Mouse (Mus musculus) brain, adult 2 months (tissue): ENCODE results near the gene Pnma1.

ENCODE experiments used
- DNase-seq: peaks from one replicate; pipeline ENCODE4 v3.0.0; 2011; ENCODE audit warnings: low read depth, low spot score

Gene Pnma1

DNA sequence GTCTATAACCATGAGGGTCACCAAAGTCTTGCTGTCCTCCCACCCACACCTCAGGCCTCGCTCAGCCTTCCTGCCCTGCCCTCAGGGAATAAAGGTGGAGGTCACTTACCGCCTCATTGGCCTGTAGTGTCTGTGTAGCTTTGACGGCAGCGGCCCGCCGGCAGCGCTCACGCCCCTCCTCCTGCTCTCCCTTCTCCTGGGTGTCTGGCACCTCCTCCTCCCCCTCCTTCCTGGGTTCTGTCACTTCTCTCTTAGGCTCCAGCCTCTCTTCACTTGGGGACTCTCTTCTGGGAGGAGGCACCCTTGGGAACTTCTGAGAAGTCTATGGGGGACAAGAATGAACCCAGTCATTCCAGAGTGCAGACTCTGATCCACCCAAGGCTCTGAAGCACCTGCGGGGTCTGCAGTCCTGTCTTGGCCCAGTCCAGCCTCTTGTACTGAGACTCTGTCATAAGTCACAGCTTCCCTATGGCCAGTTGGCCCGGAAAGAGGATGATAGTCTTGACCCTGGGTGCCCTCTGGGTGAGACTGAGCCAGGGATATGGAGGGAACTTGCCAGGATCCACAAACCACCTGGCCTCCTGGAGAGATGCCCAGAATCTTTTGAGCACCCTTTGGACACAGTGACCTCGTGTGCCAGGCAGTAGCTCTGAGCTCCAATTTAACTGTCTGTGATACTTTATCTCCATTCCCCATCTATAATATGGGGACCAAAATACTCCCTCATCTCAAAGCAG is 6.7 kb upstream of the Pnma1 start:
- peak; percentile 97 for DNase-seq

DNA sequence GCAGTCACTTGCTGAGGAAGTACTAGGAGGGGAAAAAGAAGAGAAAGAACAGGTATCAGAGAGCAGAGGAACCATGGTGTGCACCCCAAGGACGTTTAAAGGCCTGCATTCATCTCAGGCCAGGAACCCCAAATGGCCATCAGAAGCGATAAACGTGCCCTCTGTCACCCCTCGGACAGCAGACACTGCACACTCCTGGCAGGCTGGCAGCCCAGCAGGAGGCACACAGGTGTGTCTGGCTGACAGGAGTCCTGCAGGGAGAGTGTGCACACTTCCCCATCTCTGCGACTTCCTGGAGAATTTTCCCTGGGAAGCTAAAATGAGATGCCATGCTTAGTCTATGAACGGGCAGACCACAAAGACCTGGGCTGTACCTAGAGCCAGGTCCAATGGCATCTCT is 5.1 kb upstream of the Pnma1 start:
- DNase-seq, result no peak

DNA sequence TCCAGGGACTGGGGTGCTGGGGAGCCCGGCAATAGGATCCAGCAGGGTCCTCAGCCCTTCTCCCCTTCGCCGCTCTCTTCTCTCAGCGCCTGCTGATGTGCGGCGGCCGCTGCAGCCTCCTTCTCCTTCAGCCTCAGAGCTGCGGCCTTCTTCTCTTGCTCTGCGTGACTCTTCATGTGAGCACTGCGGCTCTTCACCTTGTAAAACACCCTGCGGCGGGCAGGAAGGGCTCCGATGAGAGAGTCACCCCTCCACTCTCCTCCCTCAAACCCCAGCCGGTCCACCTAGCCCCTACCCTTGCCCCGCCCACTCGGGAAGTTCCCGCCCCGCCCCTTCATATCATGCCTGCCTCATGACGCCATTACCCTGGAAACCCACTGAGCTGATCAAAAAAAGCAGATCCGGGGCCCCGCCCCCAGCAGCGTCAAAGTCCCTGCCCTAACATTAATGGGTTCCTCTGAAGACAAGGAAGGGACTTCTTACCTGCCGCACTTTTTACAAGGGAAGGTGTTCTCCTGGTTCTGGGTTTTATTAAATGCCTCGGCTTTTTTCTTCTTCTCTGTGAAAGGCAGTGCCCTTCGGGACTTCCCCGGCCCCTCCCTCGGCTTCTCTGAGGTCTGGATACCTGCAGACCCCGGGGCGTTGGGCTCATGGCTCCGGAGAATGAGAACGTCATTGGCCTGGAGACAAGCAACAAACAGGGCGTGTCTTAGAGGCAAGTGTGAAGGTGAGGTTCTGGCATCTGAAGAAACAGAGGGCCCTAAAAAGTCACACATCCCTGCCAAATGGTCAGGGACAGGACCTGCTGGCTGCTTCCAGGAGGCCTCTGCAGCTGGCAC is 4.3 kb upstream of the Pnma1 start:
- no peak for DNase-seq

DNA sequence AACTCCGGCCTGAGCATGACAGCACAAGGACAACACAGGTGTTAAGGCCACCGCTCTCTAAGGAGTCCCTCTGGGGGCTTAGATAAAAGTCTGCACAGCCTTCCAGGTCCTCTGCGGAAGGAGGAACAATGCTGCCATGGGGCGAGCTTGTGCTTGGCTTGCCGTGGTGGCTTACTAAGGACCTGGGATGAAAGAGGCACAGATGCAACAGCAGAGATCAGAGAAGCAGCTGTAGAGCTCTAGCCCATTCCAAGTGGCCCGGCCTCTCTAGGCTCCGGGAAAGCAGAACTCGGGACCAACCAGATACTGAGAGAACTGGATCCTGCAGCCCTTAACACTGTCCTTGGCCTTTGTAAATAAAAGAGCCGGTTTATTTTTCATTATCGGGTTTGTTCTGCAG is 3.6 kb upstream of the Pnma1 start:
- DNase-seq, result no peak

DNA sequence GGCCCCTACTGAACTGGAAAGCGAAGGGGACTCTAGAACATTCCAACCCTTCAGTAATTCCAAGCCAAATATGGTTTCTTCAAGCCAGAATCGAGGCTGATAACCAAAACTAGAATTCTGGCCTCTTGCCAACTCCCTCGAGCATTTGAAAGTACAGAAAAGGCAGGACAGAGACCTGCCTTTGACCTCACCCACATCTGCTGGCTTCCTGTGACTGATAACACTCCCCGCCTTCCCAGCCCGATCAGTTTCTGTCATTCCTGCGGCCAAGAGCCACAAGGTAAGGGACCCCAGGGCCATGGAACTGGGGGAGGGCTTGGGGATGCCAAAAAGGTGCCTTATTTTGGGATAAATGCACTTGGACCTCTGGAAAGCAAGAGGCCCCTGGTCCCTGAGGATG is 2.7 kb upstream of the Pnma1 start:
- no peak for DNase-seq

DNA sequence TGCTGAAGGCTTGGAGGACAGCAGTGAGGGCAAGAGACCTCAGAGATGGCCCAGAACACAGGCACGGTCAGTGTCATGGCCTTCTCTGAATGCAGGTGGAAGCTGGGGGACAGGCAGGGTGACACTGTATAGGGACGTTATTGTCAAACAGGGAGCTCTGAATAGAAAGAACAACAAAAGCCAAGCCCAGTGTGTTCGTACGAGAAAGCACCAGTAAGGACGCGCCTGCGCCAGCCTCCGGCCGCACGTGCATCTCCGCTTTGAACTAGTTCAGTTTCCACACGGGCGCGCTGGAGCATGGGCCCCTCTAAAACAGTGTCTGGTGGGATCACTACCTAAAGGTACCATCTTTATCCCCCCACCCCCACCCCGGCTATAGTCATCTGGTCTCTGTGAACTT is 1.7 kb upstream of the Pnma1 start:
- DNase-seq, result peak; percentile 31

DNA sequence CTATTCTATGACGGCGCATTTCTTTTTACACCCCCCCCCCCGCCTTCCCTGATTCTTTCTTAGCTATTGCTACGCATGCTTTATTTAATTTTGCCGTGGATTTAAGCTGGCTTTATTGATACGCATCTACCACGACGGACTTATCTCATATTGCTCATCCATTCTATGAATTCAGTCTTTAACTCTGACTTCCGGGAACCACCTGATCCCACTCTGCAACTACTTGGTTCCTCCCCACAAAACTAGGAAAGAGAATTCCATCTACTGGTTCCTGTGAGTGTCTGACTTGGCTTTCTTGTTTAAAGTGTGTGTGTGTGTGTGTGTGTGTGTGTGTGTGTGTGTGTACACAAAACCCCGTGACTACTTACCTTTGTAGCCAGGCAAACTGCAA is 328 bp upstream of the Pnma1 start:
- DNase-seq, result no peak

DNA sequence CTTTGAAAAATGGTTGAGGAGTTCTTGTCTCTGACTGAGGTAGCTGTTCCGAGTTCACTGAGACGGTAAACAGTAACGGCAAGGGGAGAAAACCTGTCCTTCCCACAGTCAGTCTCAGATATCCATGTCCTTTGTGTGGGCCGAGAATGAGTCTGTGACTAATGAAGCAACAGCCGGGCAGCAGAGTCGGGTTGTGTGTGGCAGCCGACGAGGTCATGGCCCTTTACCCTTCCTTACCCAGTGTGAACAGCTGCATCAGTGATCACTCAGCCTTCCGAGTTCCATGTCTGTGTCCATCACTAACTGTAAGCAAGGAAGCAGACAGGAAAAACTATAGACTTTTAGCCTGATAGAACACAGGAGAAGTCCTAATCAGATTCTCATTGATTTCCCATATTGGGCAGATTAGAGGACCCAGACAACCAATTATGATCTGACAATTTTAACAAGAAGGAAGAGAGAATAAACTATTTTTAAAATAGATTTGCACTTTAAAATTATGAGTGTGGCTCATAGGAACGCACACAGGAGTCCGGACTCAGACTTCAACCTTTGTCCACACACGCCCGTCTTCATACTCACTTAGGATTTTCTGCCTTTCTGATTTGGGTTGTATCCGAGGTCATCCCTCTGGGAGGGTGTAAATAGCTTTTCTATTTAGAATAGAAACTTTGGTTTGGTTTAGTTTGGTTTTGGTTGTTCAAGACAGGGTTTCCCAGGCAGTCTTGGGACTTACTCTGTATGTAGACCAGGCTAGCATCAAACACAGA is 5.8 kb downstream of the Pnma1 start:
- no peak for DNase-seq

DNA sequence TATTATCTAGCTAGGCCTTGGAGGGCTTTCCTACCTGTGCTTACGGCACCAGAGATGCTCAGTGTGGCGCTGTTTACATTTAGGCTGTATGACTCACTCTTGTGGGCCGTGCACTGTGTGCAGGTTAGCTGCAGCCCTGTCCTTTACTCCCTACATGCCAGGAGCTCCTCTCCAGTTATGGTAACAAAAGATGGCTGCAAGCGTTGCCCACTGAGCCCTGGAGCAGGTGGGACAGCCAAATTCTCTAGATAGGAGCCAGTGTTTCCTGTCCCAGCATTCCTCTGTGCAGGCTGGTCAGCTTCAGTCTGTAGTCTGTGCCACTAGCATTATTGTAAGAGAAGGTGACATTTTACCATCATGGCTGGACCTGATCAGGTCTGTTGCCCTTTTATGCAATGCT is 7.0 kb downstream of the Pnma1 start:
- no peak for DNase-seq

DNA sequence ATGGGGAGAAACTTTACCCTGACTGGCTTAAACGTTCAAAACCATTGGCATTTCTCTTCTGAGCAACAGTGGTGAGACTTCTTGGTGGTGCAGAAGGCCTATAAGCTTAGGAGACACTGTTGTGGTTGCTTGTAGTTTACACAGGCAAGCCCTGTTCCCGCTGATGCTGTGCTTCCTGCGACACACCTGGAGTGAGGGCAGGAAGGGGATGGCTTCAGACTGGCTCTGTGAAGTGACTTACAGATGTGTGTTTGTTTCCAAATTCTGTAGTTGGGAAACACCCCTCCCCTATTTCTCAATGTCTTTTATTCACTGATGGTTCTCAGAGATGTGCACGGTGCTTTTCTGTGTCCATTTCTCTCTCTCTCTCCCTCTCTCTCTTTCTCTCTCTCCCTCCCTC is 8.2 kb downstream of the Pnma1 start:
- DNase-seq, result no peak

DNA sequence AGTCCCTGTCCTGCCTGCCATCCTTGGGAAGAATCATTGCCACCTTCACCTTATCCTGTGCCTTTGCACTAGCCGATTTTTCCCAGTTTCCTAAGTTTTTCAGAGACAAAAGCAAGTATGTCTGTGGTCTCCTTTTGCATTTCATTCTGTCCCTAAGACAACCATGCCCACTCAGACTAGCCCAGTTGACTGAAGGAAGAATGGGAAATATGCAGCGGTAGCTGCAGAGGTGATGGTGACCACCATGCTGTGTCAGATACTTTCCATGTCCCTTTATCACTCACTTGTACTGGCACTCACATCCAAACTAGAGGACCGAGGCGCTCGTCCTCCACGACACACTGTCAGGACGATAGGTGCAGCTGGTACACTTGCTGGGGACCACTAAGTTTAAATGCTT is 11.2 kb downstream of the Pnma1 start:
- no peak for DNase-seq

DNA sequence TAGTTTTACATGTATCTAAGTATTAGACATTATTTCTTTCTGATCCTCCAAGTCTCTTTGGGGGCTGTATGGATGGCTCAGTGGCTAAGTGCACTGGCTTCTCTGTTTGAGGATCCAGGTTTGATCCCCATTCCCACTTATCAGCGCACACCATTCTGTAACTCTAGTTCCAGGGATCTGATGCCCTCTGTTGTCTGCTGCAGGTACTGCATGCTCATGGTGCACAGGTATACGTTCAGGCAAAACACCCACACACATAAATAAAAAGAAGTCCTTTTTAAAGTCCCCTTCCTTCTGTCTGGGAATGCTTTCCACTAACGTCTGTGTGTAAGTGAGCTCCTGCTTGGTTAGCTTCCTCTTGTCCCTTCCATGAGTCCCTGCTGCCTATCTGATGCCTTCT is 16.0 kb downstream of the Pnma1 start:
- DNase-seq, result no peak

DNA sequence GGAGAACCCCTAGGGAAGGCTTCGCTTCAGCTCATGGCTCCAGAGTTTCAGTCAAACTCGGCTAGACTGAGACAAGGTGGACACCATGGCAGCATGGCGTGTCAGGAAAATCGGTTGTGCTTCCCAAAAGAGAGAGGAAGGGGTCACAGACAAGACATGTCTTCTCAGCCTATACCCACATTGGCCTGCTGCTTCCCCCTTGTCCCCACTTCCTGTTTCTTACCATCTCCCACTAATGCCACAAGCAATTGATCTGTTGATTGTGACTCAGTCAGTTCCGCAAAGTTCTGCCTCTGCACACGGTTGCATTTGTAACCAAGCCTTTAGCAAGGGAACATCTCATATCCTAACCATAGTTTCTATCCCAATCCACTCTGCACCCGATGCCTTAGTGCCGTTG is 18.4 kb downstream of the Pnma1 start:
- DNase-seq, result no peak

DNA sequence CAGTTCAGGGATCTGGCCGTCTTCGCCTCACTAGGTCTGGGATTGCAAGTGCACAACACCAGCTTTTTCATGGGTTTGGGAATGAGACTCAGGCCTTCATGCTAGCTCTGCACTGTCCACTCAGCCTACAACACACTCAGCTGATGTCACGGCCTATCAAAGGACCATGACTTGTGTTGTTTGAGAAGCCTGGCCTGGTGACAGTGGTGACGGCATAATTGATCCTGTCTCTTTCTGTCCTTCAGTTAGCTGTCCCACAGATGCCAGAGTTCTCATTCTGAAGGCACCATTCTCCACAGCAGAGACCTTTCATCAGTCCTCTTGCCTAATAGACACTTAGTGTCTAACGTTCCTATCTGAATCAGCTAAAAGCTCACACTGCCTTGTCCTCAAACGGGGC is 19.7 kb downstream of the Pnma1 start:
- DNase-seq, result peak; percentile 89

DNA sequence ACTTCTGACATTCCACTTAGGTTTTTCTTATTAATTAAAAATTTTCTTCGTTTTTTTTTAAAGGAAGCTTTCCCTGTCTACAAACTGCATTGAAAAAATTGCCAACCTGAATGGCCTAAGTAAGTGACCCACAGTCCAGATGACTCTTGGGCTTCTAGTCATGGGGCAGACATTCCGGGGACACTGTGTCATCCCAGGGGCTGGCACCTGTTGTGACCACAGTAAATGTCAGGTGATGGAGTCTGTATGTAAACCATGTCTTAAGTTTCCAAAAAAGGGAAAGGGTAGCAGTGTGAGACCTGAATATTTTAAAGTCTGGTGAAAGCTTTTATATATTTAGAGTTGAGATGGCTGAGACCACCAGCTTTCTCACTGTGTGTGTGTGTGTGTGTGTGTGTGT is 21.4 kb downstream of the Pnma1 start:
- DNase-seq, result no peak

DNA sequence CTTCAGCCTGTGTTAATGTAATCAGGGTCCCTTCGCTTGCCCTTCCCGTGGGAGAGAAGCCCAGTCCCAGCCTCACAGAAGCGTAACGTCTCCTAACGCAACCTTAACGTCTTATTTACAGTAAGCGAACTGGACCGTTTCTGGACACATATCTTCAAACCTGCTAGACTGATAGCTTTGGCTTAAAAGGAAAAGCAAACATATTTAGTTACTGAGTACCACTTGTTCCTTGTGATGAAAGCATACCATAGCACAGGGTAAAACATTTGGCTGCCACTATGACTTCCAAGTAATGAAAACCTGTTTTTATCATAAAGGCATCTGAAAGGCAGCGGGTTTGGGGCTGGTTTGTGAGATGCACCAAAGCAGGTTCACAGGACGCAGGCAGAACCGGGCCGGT is 22.4 kb downstream of the Pnma1 start:
- DNase-seq, result no peak

DNA sequence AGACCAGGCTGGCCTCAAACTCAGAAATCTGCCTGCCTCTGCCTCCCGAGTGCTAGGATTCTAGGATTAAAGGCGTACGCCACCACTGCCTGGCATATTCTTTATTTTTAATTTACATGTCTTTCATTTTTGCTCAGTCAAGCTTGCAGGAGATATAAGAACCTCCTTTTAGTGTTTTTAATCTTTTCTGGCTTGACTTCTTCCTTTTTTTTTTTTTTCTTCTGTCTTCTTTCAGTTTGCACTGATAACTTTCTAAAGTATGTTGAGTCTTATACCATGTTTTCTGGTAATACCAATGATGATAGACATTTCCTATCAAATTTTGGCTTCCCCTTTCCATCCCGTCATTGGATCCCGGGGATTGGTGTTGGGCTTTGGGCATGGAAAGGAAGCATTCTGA is 28.7 kb downstream of the Pnma1 start:
- DNase-seq, result no peak

DNA sequence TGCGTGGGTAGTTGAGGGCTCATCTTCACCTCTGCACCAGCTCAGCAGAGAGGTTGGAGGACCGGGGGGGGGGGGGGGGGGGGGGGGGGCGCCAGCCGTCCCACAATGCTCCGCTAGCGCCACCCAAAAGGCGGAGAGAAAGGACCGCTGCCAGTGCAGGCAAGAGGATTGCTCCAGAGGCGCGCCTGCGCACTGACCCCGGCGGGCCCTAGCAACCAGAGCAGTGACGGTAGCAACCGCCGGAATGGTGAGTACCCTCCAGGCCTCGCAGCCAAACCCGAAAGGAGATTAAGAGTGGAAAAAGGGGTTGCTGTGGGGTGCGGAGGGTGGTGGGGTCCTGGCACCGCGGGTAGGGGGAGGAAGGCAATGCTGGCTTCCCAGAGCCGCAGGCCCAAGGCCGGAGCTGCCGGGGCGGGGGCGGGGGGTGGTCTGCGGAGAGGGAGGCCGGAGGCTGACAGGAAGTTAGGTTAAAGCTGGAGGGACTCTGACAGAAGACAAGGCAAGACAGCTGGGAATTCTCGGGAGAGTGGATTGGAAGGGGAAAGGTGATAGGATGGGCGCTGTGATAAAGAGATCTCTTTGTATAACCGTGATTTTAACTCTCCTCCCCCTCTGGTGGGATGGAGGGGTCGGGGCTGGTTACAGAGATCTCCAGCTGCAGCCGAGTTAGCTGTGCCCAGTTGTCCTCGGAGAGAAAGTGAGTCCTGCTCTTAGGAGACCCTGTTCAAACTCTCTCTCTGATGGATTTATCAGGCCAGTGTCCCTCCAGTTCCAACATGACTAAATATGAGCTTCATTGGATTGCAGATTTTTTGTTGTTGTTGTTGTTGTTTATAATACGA is 33.9 kb downstream of the Pnma1 start, which contains the start of gene Dnal1:
Gene Dnal1 (plus strand): TSS at position 214 of the 842 bp plus-strand sequence.
- DNase-seq, result peak; percentile 97

DNA sequence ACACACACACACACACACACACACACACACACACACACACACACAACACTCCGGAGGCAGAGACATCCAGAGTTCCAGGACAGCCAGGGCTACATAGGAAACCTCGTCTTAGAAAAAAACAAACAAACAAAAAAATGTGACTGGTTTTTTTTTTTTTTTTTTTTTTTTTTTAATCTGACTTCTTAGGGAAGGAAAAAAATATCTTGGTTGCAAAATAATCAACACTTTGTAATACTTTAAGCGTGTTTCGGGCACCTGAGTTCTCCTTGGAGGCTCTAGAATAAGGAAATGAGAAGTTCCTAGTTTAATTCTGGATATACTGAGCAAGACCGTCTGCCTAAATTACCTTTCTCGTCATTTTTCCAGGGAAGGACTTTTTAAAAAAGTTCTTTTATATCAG is 34.6 kb downstream of the Pnma1 start:
- DNase-seq, result no peak

DNA sequence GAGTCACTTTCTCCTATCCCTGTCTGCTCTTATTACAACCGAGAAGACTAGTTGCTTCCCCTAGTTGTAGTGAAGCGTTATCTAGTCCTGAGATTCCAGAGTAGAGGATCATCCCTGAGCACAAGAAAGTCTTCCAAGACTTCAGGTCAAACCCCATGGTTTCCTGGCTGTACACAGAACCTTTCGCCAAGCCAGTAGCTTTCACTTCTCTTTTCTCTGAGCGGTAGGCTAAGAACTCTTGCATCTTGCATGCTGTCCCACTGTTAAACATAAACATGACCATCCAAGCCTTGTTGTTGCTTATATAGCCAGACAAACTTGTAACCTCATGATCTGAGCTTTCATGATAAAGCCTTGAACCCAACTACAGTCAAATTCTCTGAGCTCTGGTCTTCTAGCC is 37.5 kb downstream of the Pnma1 start:
- DNase-seq, result no peak

DNA sequence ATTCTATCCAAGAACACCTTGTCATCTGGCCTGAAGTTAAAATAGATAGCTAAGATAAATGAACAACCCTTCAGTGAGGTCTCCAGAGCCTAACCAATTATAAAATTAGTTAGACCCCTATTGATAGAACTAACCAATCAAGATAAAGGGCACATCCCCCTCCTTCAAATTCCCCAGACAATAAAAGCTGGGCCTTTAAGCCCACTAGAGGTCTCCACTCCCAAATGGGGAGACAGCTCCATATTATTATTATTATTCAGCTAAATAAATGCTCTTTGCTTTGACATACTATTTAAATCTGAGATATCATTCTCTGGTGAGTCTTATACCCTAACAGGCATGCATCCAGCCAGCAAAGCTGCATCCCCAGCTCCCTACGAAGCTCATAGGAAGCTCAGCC is 38.4 kb downstream of the Pnma1 start:
- no peak for DNase-seq

DNA sequence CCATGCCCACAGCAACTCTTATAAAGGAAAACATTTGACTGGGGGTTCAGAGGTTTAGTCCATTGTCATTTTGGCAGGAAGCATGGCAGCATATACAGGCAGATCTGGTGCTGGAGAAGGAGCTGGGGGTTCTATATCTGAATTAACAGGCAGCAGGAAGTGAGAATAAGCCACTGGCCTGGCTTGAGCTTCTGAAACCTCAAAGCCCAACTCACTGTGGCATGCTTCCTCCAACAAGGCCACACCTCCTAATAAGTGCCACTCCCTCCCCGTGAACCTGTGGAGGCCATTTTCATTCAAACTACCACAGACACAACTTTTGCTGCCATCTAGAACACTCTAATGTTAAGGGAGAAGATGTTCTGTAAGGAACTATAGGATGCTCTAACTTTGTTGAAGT is 40.6 kb downstream of the Pnma1 start:
- no peak for DNase-seq
